Mouse (Mus musculus) left cerebral cortex, adult 18-20 months (tissue): Measurements from ENCODE around the gene Etfbkmt. TPM values are rescaled to one million over a fixed set of nuclear protein-coding genes. Genes with fewer than 3 reads are reported as not detected.
"Not testable (repeated sequence)": the region's sequence is repeated elsewhere in the genome, so short reads cannot be mapped to it uniquely, and the experiment has no call there.

Experiments used
- DNase-seq, 2 experiments: peaks; one replicate each; pipeline ENCODE4 v3.0.0; 2021 to 2022; ENCODE audit warnings: low spot score in 2 of 2, mixed read lengths in 1 of 2
- total RNA-seq, 2 experiments: library from RNA; stranded (reverse); gene quantifications; 2 replicates each; pipeline ENCODE4 v1.2.3; 2021

Gene Etfbkmt
- total RNA-seq, 2 experiments from 2014 or later = 1.5 to 3.6 TPM

GRCm38 (mm10) chr6:149174932-149175570, 35.4 kb downstream of the Etfbkmt start:
- DNase-seq = no peak

- DNase-seq = no peak
Measured at GRCm38 (mm10) chr6:149179064-149179463, 39.4 kb downstream of the Etfbkmt start.

- no peak for DNase-seq
Measured at GRCm38 (mm10) chr6:149184007-149184406, 44.4 kb downstream of the Etfbkmt start.

- no peak for DNase-seq
Measured at GRCm38 (mm10) chr6:149187371-149187770, 47.7 kb downstream of the Etfbkmt start.

GRCm38 (mm10) chr6:149188041-149188924, 48.6 kb downstream of the Etfbkmt start, which contains the start of gene Amn1:
Gene Amn1, minus strand, starts transcription at chr6:149188712.
- peak; percentile 91 to 95 for DNase-seq

- DNase-seq = no peak
Measured at GRCm38 (mm10) chr6:149188925-149189257, 49.2 kb downstream of the Etfbkmt start.

- DNase-seq = no peak
Measured at GRCm38 (mm10) chr6:149189340-149189922, 49.8 kb downstream of the Etfbkmt start.

- DNase-seq = not testable (repeated sequence)
Measured at GRCm38 (mm10) chr6:149191951-149192350, 52.3 kb downstream of the Etfbkmt start.

GRCm38 (mm10) chr6:149193276-149193905, 53.7 kb downstream of the Etfbkmt start:
- no peak for DNase-seq

GRCm38 (mm10) chr6:149197116-149197515, 57.5 kb downstream of the Etfbkmt start:
- DNase-seq = no peak

- DNase-seq = no peak
Measured at GRCm38 (mm10) chr6:149198572-149198971, 58.9 kb downstream of the Etfbkmt start.

Other genes starting within 250 kb of the Etfbkmt start
- 1 to 10 TPM; 7.1 to 9.0 TPM for gene Caprin2, start 243.6 kb upstream of the Etfbkmt start, total RNA-seq
- 1 to 10 TPM; 1.9 to 2.1 TPM for gene Sinhcaf, start 193.4 kb upstream of the Etfbkmt start, total RNA-seq
- 10 to 100 TPM; 61.8 to 62.2 TPM for gene Dennd5b, start 38.2 kb upstream of the Etfbkmt start, total RNA-seq
- not detected for gene Gm10203, start 9.7 kb upstream of the Etfbkmt start, total RNA-seq
- gene Amn1, start 48.9 kb downstream of the Etfbkmt start, total RNA-seq = 10 to 100 TPM; 28.5 to 30.6 TPM
- 10 to 100 TPM; 14.2 to 16.9 TPM for gene Resf1, start 169.6 kb downstream of the Etfbkmt start, total RNA-seq